Mouse (Mus musculus): ENCODE results near the gene Errfi1. TPM values are rescaled to one million over a fixed set of nuclear protein-coding genes. Genes with fewer than 3 reads are reported as not detected.

Gene Errfi1
- polyA plus RNA-seq, 1 experiment from 2014 or later: 14.7 TPM

- ATAC-seq: no peak
- Histone ChIP-seq H3K9me3 (replicated peaks) (no peaks in the 10 kb centered on the region), H3K9ac (no peak overlapping the region), H3K4me2 (no peak overlapping the region), H3K27ac (no peak overlapping the region), H3K36me3 (no peaks in the 10 kb centered on the region), H3K27me3 (replicated peaks) (peaks cover 17% of the 10 kb centered on the region), H3K4me1 (peaks cover 20% of the 10 kb centered on the region), H3K4me3 (no peak overlapping the region)
- WGBS (ENCODE audit: insufficient replicate concordance): 55% methylated on average over 10 of the region's 10 CpGs
Observed at GRCm38 (mm10) chr4:150849964-150850363, 3.8 kb upstream of the Errfi1 start.

GRCm38 (mm10) chr4:150850893-150851292 lies 2.8 kb upstream of the Errfi1 start:
- 73% methylated on average over 4 of the region's 4 CpGs for WGBS (ENCODE audit: insufficient replicate concordance)
- no peak for ATAC-seq
- Histone ChIP-seq H3K9me3 (replicated peaks) (no peaks in the 10 kb centered on the region), H3K36me3 (no peaks in the 10 kb centered on the region), H3K27me3 (replicated peaks) (peaks cover 26% of the 10 kb centered on the region), H3K9ac (no peak overlapping the region), H3K4me2 (no peak overlapping the region), H3K4me3 (no peak overlapping the region), H3K27ac (no peak overlapping the region), H3K4me1 (peaks cover 30% of the 10 kb centered on the region)

DNA sequence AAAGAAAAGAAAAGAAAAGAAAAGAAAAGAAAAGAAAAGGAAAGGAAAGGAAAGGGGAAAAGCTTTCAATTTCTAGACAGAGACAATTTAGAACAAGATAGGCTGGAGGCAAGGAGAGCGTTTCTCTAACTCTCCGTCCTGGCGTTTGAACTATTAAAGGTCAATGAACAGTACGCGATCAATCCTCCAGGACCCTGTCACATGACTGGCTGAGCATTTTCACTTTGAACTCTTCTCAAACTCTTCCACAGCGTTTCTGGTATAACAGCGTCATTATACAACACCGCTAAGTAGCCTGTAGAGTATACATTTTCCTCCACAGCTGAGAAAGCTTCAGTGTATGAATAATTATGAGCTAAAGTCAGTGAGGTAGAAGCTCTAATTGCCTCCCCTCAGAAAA lies 1.7 kb upstream of the Errfi1 start:
- Histone ChIP-seq H3K9ac (no peak overlapping the region), H3K4me2 (no peak overlapping the region), H3K36me3 (no peaks in the 10 kb centered on the region), H3K4me1 (peaks cover 33% of the 10 kb centered on the region), H3K27ac (no peak overlapping the region), H3K27me3 (replicated peaks) (peaks cover 29% of the 10 kb centered on the region), H3K4me3 (no peak overlapping the region), H3K9me3 (replicated peaks) (no peaks in the 10 kb centered on the region)
- ATAC-seq: no peak
- 70% methylated on average over 8 of the region's 8 CpGs for WGBS (ENCODE audit: insufficient replicate concordance)

- no peak for ATAC-seq
- peak overlapping the region; percentile 72; the same call in 1 of the 2 replicates for H3K27ac ChIP-seq
Observed at GRCm38 (mm10) chr4:150852479-150852878, 1.2 kb upstream of the Errfi1 start.

DNA sequence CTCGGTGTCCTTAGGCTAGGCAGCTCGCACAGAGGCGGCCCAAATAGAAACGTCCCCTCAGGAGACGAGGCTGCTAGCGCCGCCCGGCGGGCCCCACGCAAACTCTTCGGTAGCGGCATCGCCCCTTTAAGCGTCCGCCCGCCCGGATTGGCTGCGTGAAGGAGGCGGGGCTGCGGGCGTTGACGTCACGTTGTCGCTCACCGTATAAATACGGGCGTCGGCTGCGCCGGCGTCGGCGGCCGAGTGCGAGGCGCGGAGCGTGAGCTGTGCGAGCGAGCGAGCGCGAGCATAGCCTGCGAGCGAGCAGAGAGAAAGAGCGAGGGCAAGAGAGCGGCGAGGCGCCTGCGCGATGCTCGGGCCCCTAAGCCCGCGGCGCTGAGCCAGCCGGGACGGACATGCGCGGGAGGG lies 1.1 kb downstream of the Errfi1 start:
- Histone ChIP-seq H3K4me2 (peak overlapping the region; percentile 97), H3K9me3 (replicated peaks) (no peaks in the 10 kb centered on the region), H3K27me3 (replicated peaks) (peaks cover 30% of the 10 kb centered on the region), H3K4me3 (peak overlapping the region; percentile 70), H3K9ac (peak overlapping the region; percentile 77), H3K4me1 (peaks cover 42% of the 10 kb centered on the region), H3K27ac (peak overlapping the region; percentile 86), H3K36me3 (no peaks in the 10 kb centered on the region)
- under 1% methylated on average over 59 of the region's 59 CpGs for WGBS (ENCODE audit: insufficient replicate concordance)
- peak; percentile 85 for ATAC-seq

More at GRCm38 (mm10) chr4:150852479-150852878, 1.2 kb upstream of the Errfi1 start:
- Histone ChIP-seq H3K27me3 (replicated peaks) (peaks cover 30% of the 10 kb centered on the region), H3K9ac (no peak overlapping the region), H3K4me2 (no peak overlapping the region), H3K4me3 (no peak overlapping the region), H3K36me3 (no peaks in the 10 kb centered on the region), H3K9me3 (replicated peaks) (no peaks in the 10 kb centered on the region), H3K4me1 (peaks cover 35% of the 10 kb centered on the region)
- WGBS (ENCODE audit: insufficient replicate concordance): 64% methylated on average over 4 of the region's 4 CpGs

DNA sequence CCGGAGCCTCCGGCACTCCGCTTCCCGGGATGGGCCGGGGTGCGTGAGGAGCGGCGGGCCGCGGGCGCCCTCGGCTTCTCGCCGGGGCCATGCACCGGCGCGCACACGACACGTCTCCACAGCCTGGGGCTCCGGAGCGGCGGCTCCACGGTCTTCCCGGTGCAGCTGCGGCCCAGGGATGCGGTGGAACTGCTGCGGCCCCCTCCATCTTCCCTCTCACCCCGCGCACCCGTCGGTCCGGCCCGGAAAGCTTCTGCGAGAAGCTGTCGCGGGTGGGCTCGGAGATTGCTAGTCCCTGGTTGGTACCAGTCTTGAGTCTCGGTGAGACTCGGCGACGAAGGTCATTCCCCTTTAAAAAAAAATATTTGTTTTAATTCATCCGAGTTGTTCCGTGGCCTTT lies 1.6 kb downstream of the Errfi1 start:
- Histone ChIP-seq H3K27me3 (replicated peaks) (peaks cover 30% of the 10 kb centered on the region), H3K36me3 (no peaks in the 10 kb centered on the region), H3K4me1 (peaks cover 42% of the 10 kb centered on the region), H3K4me2 (peak overlapping the region; percentile 97), H3K9ac (peak overlapping the region; percentile 77), H3K4me3 (peak overlapping the region; percentile 70), H3K27ac (peak overlapping the region; percentile 86), H3K9me3 (replicated peaks) (no peaks in the 10 kb centered on the region)
- WGBS (ENCODE audit: insufficient replicate concordance): under 1% methylated on average over 43 of the region's 43 CpGs
- peak; percentile 35 for ATAC-seq

DNA sequence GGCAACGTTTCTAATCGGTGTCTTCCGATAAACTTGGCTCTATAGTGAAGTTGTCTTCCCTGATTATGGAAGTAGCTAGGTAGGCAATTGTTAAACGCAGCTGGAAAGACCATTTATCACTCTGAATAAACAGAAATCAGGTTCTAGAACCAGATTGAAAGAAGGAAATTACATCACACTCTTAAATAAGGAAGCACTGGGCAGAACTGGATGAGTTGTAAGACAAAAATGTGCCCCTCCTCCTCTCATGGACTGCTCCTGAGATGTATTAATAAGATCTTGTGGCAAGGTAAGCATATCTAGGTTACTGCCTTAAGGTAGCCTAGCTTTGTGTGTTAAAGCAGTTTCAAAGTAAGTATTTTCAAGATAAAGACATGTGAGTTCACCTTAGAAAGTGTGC lies 6.8 kb downstream of the Errfi1 start:
- Histone ChIP-seq H3K9me3 (replicated peaks) (no peaks in the 10 kb centered on the region), H3K4me2 (no peak overlapping the region)
- 61% methylated on average over 4 of the region's 4 CpGs for WGBS (ENCODE audit: insufficient replicate concordance)

DNA sequence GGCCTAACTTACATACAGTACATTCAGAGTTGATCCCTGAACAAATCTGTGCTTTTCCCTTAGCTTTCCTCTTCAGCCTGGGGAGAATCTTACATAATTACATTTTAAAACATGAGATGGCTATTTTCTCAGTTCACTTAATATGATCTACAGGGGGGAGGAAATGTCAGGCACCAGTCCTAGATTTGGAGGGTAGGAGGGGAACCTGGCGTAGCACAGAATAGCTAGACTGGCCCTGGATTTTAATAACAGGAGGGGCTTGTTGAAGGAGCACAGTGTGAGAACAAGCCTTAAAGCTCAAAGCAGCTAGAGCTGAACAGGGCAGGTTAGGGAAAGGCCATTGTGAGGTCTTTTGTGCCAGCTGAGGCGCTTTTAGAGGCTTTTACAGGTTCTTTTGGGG lies 7.4 kb downstream of the Errfi1 start:
- Histone ChIP-seq H3K27me3 (replicated peaks) (peaks cover 4% of the 10 kb centered on the region; the same call in 1 of the 2 replicates), H3K4me1 (peaks cover 21% of the 10 kb centered on the region), H3K4me2 (no peak overlapping the region), H3K9me3 (replicated peaks) (no peaks in the 10 kb centered on the region), H3K27ac (no peak overlapping the region), H3K9ac (no peak overlapping the region), H3K4me3 (no peak overlapping the region), H3K36me3 (peaks cover 11% of the 10 kb centered on the region)
- ATAC-seq: no peak
- WGBS (ENCODE audit: insufficient replicate concordance): 79% methylated on average over 2 of the region's 2 CpGs

More for the DNA sequence above, 6.8 kb downstream of the Errfi1 start:
- Histone ChIP-seq H3K27me3 (replicated peaks) (peaks cover 8% of the 10 kb centered on the region), H3K4me1 (peaks cover 25% of the 10 kb centered on the region), H3K27ac (no peak overlapping the region), H3K36me3 (peaks cover 4% of the 10 kb centered on the region), H3K4me3 (no peak overlapping the region), H3K9ac (no peak overlapping the region)
- no peak for ATAC-seq

GRCm38 (mm10) chr4:150862626-150863375 lies 9.1 kb downstream of the Errfi1 start:
- H3K9me3 ChIP-seq (replicated peaks): no peaks in the 10 kb centered on the region
- H3K27me3 ChIP-seq (replicated peaks): no peaks in the 10 kb centered on the region
- no peak overlapping the region for H3K4me2 ChIP-seq
- H3K36me3 ChIP-seq: peaks cover 26% of the 10 kb centered on the region
- peaks cover 13% of the 10 kb centered on the region for H3K4me1 ChIP-seq
- H3K4me3 ChIP-seq: no peak overlapping the region
- ATAC-seq: no peak
- H3K9ac ChIP-seq: no peak overlapping the region
- WGBS (ENCODE audit: insufficient replicate concordance): 60% methylated on average over 8 of the region's 8 CpGs
- H3K27ac ChIP-seq: no peak overlapping the region

- Histone ChIP-seq H3K36me3 (peaks cover 33% of the 10 kb centered on the region), H3K4me3 (no peak overlapping the region), H3K4me2 (no peak overlapping the region), H3K9ac (no peak overlapping the region), H3K4me1 (peaks cover 19% of the 10 kb centered on the region), H3K27ac (no peak overlapping the region), H3K9me3 (replicated peaks) (no peaks in the 10 kb centered on the region), H3K27me3 (replicated peaks) (no peaks in the 10 kb centered on the region)
- no peak for ATAC-seq
Observed at GRCm38 (mm10) chr4:150865371-150865770, 11.7 kb downstream of the Errfi1 start.

DNA sequence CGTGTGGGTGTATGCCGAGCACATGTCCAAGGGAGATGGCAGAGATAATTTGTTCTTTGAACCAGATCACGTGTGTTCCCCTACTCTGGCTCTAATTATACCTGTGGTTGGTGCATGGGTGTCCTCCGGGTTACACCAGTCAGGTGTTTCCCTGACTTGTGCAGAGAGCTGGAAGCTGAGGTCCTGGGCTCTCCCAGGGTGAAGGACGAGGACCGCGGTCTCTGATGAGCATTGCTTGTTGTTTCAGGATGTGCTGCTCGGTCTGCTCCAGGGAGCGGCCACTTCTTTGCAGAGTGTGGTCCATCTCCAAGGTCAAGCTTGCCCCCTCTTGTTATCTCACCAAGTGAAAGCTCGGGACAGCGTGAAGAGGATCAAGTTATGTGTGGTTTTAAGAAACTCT lies 12.3 kb downstream of the Errfi1 start:
- Histone ChIP-seq H3K4me2 (no peak overlapping the region), H3K9ac (no peak overlapping the region), H3K36me3 (peaks cover 33% of the 10 kb centered on the region), H3K4me3 (no peak overlapping the region), H3K9me3 (replicated peaks) (no peaks in the 10 kb centered on the region), H3K4me1 (peaks cover 20% of the 10 kb centered on the region), H3K27me3 (replicated peaks) (no peaks in the 10 kb centered on the region), H3K27ac (no peak overlapping the region)
- ATAC-seq: no peak
- WGBS (ENCODE audit: insufficient replicate concordance): 76% methylated on average over 11 of the region's 11 CpGs

GRCm38 (mm10) chr4:150866494-150866893 lies 12.8 kb downstream of the Errfi1 start:
- Histone ChIP-seq H3K9me3 (replicated peaks) (no peaks in the 10 kb centered on the region), H3K27ac (no peak overlapping the region), H3K27me3 (replicated peaks) (no peaks in the 10 kb centered on the region), H3K4me3 (no peak overlapping the region), H3K36me3 (peaks cover 33% of the 10 kb centered on the region), H3K9ac (no peak overlapping the region), H3K4me2 (no peak overlapping the region), H3K4me1 (peaks cover 21% of the 10 kb centered on the region)
- 85% methylated on average over 10 of the region's 12 CpGs for WGBS (ENCODE audit: insufficient replicate concordance)
- no peak for ATAC-seq

DNA sequence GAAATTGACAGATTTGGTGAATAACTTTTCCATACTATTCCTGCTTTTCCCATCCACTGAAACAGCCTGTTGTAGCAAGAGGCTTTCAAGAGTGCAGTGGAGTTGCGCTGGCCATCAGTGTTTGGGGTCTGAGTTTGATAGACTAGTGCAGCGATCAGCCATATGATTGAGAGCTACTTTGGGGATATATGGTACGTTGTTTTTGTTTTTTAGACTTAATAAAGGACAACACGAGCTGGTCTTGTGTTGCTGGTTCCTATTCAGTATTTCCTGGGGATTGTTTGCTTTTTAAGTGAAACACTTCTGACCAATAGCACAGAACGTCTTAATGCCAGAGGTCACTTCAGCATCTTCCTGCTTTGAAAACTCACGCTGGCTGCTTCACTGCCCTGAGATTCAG lies 14.4 kb downstream of the Errfi1 start:
- H3K4me1 ChIP-seq: peaks cover 26% of the 10 kb centered on the region
- 74% methylated on average over 6 of the region's 6 CpGs for WGBS (ENCODE audit: insufficient replicate concordance)
- ATAC-seq: no peak
- H3K4me2 ChIP-seq: no peak overlapping the region
- peaks cover 33% of the 10 kb centered on the region for H3K36me3 ChIP-seq
- no peak overlapping the region for H3K9ac ChIP-seq
- no peak overlapping the region for H3K4me3 ChIP-seq
- H3K27me3 ChIP-seq (replicated peaks): no peaks in the 10 kb centered on the region
- no peaks in the 10 kb centered on the region for H3K9me3 ChIP-seq (replicated peaks)
- H3K27ac ChIP-seq: no peak overlapping the region
